Mouse (Mus musculus) retina, postnatal 7 days (tissue): ENCODE results near the gene Pde3a.

Experiments
- DNase-seq: peaks from one replicate; pipeline ENCODE4 v3.0.0-alpha.2; 2012; ENCODE audit warnings: low read depth, low spot score

The Pde3a gene

DNA sequence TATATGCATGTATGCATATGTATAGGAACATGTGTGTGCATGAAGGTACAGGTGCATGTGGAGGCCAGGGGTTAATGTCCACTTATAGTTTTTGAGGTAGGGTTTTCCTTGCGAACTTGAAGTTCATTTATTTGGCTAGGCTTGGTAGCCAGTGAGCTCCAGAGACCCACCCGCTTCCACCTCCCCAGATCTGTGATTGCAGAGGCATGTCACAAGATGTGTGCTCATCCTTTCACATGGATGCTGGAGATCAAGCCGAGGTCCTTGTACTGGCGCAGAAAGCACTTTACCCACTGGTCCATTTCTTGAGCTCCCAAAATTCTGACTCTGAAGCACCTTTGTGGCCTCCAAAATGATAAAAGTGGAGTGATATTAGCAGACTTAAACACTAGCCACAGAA, 245.8 kb downstream of the Pde3a start:
- no peak for DNase-seq

- no peak for DNase-seq
Measured at GRCm38 (mm10) chr6:141495634-141496418, 246.8 kb downstream of the Pde3a start.

- DNase-seq = no peak
Measured at GRCm38 (mm10) chr6:141499511-141499910, 250.4 kb downstream of the Pde3a start.

DNA sequence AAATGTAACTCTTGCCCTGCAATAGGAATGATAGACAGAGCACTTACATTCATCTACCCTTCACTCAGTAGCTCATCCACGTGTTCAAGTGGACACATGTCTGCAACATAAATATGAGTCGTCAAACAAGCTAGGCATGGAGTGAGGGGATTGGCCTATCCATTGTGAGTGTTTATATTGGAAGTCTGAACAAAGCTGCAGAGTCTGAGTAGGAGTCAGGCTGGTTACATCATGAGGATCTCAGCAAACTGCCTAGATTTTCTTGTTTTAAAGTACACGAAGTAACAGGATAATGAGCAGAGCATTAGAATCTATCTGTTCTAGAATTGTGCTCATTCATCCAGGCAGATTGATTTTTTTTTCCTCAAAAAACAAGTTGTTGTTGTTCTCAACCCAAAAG, 252.1 kb downstream of the Pde3a start:
- no peak for DNase-seq

DNA sequence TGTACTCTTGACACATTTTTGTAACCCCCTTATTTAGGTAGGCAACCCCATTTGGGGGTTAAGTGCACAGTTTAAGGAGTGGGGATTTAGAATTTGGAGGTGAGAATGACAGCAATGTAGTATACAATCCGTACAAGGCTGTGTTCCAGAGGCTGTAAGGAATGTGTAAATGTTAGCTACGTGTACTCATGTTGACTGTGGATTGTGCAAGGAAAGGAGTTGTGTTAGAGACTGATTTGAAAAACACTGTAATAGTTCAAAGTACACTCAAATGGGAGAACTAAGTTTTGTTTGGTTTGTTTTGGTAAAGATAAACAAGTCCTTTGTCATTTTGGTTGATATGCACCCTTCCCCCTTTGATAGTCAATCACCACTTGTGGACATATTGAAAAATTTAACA, 273.5 kb downstream of the Pde3a start:
- DNase-seq = no peak

- DNase-seq = no peak
Measured at GRCm38 (mm10) chr6:141523747-141524640, 274.9 kb downstream of the Pde3a start, which contains the start of gene Slco1c1. Slco1c1 (plus strand) TSS chr6:141524368.

GRCm38 (mm10) chr6:141525787-141526186, 276.7 kb downstream of the Pde3a start:
- no peak for DNase-seq

- DNase-seq = no peak
Measured at GRCm38 (mm10) chr6:141530865-141531264, 281.8 kb downstream of the Pde3a start.

GRCm38 (mm10) chr6:141537298-141537697, 288.2 kb downstream of the Pde3a start:
- no peak for DNase-seq

DNA sequence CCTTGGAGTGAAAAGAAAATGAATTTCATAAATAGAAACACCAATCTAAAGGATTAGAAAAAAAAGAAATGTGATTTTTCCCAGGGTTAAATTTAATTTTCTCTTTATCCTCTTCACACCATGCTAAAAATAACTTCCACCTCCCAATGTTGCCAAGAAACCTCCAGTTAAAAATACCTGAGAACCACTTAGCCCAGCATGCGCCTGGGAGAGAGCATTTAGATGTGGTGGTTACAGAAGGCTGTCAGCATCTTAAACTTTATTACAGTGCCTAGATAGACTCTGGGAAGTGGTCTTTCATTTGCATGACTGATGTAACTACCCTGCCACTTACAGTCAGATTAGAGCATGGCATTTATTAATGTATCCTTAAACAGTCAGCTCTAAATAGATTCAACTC, 292.1 kb downstream of the Pde3a start:
- no peak for DNase-seq

DNA sequence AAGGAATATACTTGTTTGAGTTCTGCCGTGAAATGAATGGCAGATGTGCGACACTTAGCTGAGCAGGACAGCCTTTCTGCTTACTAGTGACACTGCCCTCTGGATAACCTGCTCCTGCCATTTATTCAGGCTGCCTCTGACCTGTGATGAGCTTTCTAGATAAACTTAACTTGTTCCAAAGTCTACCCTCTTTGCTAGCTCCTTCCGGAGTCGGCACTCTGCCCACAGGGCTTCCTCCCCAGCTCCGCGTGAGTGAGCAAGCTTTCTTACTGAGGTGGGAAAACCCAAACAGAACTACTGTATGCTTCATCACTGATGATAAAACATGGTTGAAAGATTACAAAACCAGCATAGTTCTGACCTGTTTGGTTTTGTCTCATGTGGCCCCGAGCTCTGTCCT, 294.3 kb downstream of the Pde3a start:
- no peak for DNase-seq
